Mouse (Mus musculus) CH12.LX (cell line): ENCODE data around the gene Acss1. TPM values are rescaled to one million over a fixed set of nuclear protein-coding genes. Genes with fewer than 3 reads are reported as not detected.
A peak's percentile ranks its signal among the peaks of the same experiment; 100 is the strongest.

ENCODE experiments used
- DNase-seq: peaks from one replicate; pipeline ENCODE4 v3.0.0-alpha.2; 2013; ENCODE audit errors: extremely low read depth
- H3K27ac ChIP-seq: 2 replicates; pipeline ENCODE4 v1.5.1; 2012; ENCODE audit warnings: low read depth, mild to moderate bottlenecking, control low read depth, moderate library complexity; ENCODE audit not compliant: insufficient read depth
- H3K27me3 ChIP-seq: replicated peaks from 2 replicates; pipeline ENCODE3; 2012; ENCODE audit warnings: inconsistent platforms
- H3K36me3 ChIP-seq, 2 experiments: replicated peaks in 1 of 2; 2 replicates each; pipeline versions ENCODE3 to v1.6.1; 2012; ENCODE audit warnings: inconsistent platforms in 1 of 2, low read length in 1 of 2, mild to moderate bottlenecking in 1 of 2, mixed read lengths in 1 of 2, moderate library complexity in 1 of 2; ENCODE audit not compliant: control insufficient read depth in 1 of 2, insufficient read depth in 1 of 2
- H3K4me1 ChIP-seq, 2 experiments: 2 replicates each; pipeline ENCODE4 v1.6.1; 2012; ENCODE audit warnings: inconsistent platforms in 1 of 2, moderate library complexity in 1 of 2; ENCODE audit not compliant: insufficient read depth in 2 of 2, control insufficient read depth in 1 of 2
- H3K4me2 ChIP-seq: 2 replicates; pipeline ENCODE4 v1.6.1; 2012; ENCODE audit warnings: low read depth, mild to moderate bottlenecking, control low read depth; ENCODE audit not compliant: poor library complexity, insufficient read depth, severe bottlenecking
- H3K4me3 ChIP-seq, 3 experiments: fragments of 150-350 bp in 1 of 3; sonication (generic) in 1 of 3; replicated peaks in 1 of 3; 2 replicates each; pipeline versions ENCODE3 to v1.5.1; 2011 to 2012; ENCODE audit warnings: low read depth in 2 of 3, low read length in 2 of 3, mild to moderate bottlenecking in 2 of 3, moderate library complexity in 2 of 3, control low read depth in 1 of 3, improper control_type of control experiment in 1 of 3, inconsistent platforms in 1 of 3, mixed read lengths in 1 of 3; ENCODE audit not compliant: poor library complexity in 1 of 3
- H3K79me2 ChIP-seq: replicated peaks from 2 replicates; pipeline ENCODE4 v1.6.1; 2012; ENCODE audit warnings: mild to moderate bottlenecking, moderate library complexity; ENCODE audit not compliant: control insufficient read depth, poor library complexity, insufficient read depth, severe bottlenecking; ENCODE audit errors: extremely low read depth
- H3K9ac ChIP-seq: 2 replicates; pipeline ENCODE4 v1.6.1; 2012; ENCODE audit warnings: low read depth, mild to moderate bottlenecking, control low read depth, moderate library complexity; ENCODE audit not compliant: insufficient read depth
- H3K9me3 ChIP-seq: replicated peaks from 2 replicates; pipeline ENCODE3; 2012; ENCODE audit warnings: low read length, inconsistent platforms, mixed read lengths
- BHLHE40 ChIP-seq: IDR thresholded peaks from 2 replicates; pipeline ENCODE4 v1.6.1; 2011; ENCODE audit warnings: mild to moderate bottlenecking, low read depth, low read length, improper control_type of control experiment
- CTCF ChIP-seq, 2 experiments: IDR thresholded peaks in 1 of 2; conservative IDR thresholded peaks in 1 of 2; 2 replicates each; pipeline ENCODE4 v1.5.1; 2011 to 2012; ENCODE audit warnings: low read depth in 2 of 2, low read length in 2 of 2, improper control_type of control experiment in 1 of 2, inconsistent platforms in 1 of 2, mild to moderate bottlenecking in 1 of 2, moderate library complexity in 1 of 2
- ELF1 ChIP-seq: IDR thresholded peaks from 2 replicates; pipeline ENCODE4 v1.6.1; 2014; ENCODE audit warnings: low read depth, mild to moderate bottlenecking, inconsistent platforms, low read length, improper control_type of control experiment
- EP300 ChIP-seq: IDR thresholded peaks from 2 replicates; pipeline ENCODE4 v1.6.1; 2011; ENCODE audit warnings: low read length, improper control_type of control experiment
- ETS1 ChIP-seq: conservative IDR thresholded peaks from 2 replicates; pipeline ENCODE4 v1.6.1; 2012; ENCODE audit warnings: low read depth, mild to moderate bottlenecking, inconsistent platforms, low read length, improper control_type of control experiment, moderate library complexity
- HCFC1 ChIP-seq: IDR thresholded peaks from 2 replicates; pipeline ENCODE4 v1.6.1; 2012; ENCODE audit warnings: low read depth, mild to moderate bottlenecking, inconsistent platforms, low read length, improper control_type of control experiment
- IRF4 ChIP-seq: IDR thresholded peaks from 2 replicates; pipeline ENCODE4 v1.6.1; 2014; ENCODE audit warnings: low read depth, mild to moderate bottlenecking, inconsistent platforms, low read length, improper control_type of control experiment
- JUND ChIP-seq: conservative IDR thresholded peaks from 2 replicates; pipeline ENCODE4 v1.6.1; 2011; ENCODE audit warnings: low read depth, low read length, improper control_type of control experiment
- KAT2A ChIP-seq: IDR thresholded peaks from 2 replicates; pipeline ENCODE4 v1.6.1; 2012; ENCODE audit warnings: low read length, improper control_type of control experiment, inconsistent platforms; ENCODE audit not compliant: insufficient replicate concordance
- MAFK ChIP-seq: IDR thresholded peaks from 2 replicates; pipeline ENCODE4 v1.6.1; 2011; ENCODE audit warnings: low read length, improper control_type of control experiment; ENCODE audit not compliant: insufficient replicate concordance
- MAX ChIP-seq: IDR thresholded peaks from 2 replicates; pipeline ENCODE4 v1.6.1; 2011; ENCODE audit warnings: low read length, improper control_type of control experiment
- MAZ ChIP-seq: IDR thresholded peaks from 2 replicates; pipeline ENCODE4 v1.6.1; 2012; ENCODE audit warnings: low read depth, mild to moderate bottlenecking, inconsistent platforms, low read length, improper control_type of control experiment, moderate library complexity
- MEF2A ChIP-seq: IDR thresholded peaks from 2 replicates; pipeline ENCODE4 v1.6.1; 2014; ENCODE audit warnings: low read depth, mild to moderate bottlenecking, inconsistent platforms, low read length, improper control_type of control experiment, borderline replicate concordance
- MYC ChIP-seq: IDR thresholded peaks from 2 replicates; pipeline ENCODE4 v1.6.1; 2011; ENCODE audit warnings: low read depth, mild to moderate bottlenecking, improper control_type of control experiment, low read length
- NELFE ChIP-seq: IDR thresholded peaks from 2 replicates; pipeline ENCODE4 v1.6.1; 2011; ENCODE audit warnings: low read depth, low read length, improper control_type of control experiment
- NRF1 ChIP-seq: IDR thresholded peaks from 2 replicates; pipeline ENCODE4 v1.6.1; 2014; ENCODE audit warnings: low read depth, mild to moderate bottlenecking, inconsistent platforms, low read length, improper control_type of control experiment, moderate library complexity
- RAD21 ChIP-seq: IDR thresholded peaks from 2 replicates; pipeline ENCODE4 v1.6.1; 2011; ENCODE audit warnings: low read depth, mild to moderate bottlenecking, low read length, improper control_type of control experiment, moderate library complexity
- SIN3A ChIP-seq: IDR thresholded peaks from 2 replicates; pipeline ENCODE4 v1.6.1; 2012; ENCODE audit warnings: low read length, improper control_type of control experiment, inconsistent platforms
- SMC3 ChIP-seq: IDR thresholded peaks from 2 replicates; pipeline ENCODE4 v1.6.1; 2011; ENCODE audit warnings: low read depth, low read length, improper control_type of control experiment
- TBP ChIP-seq: conservative IDR thresholded peaks from 2 replicates; pipeline ENCODE4 v1.6.1; 2011; ENCODE audit warnings: low read depth, low read length, improper control_type of control experiment
- TCF12 ChIP-seq: IDR thresholded peaks from 2 replicates; pipeline ENCODE4 v1.6.1; 2014; ENCODE audit warnings: low read depth, mild to moderate bottlenecking, inconsistent platforms, low read length, improper control_type of control experiment
- USF2 ChIP-seq: conservative IDR thresholded peaks from 2 replicates; pipeline ENCODE4 v1.6.1; 2011; ENCODE audit warnings: low read depth, low read length, improper control_type of control experiment
- ZC3H11A ChIP-seq: IDR thresholded peaks from 2 replicates; pipeline ENCODE4 v1.6.1; 2012; ENCODE audit warnings: low read depth, mild to moderate bottlenecking, inconsistent platforms, low read length, improper control_type of control experiment
- ZMIZ1 ChIP-seq: IDR thresholded peaks from 2 replicates; pipeline ENCODE4 v1.6.1; 2012; ENCODE audit warnings: low read depth, mild to moderate bottlenecking, inconsistent platforms, low read length, improper control_type of control experiment
- dilution Hi-C: fragments of 300-500 bp; cut with MboI; formaldehyde crosslinking; loops from 2 replicates; pipeline ENCODE4 v1.14.3; 2020; ENCODE audit warnings: low sequenced_read_pairs; ENCODE audit not compliant: extremely low pct_unique_long_range_greater_than_20kb, extremely low pct_ligation_motif_present
- in situ Hi-C: fragments of 300-500 bp; cut with MboI; formaldehyde crosslinking; loops from 3 replicates; pipeline ENCODE4 v1.14.3; 2019; ENCODE audit warnings: low sequenced_read_pairs, low pct_ligation_motif_present, low pct_unique_long_range_greater_than_20kb, mixed read lengths
- polyA plus RNA-seq: library from polyadenylated mRNA; unstranded; fragments of >175 nt; gene quantifications from 2 replicates; pipeline ENCODE4 v1.2.1, GENCODE M21; 2012; ENCODE audit warnings: low read depth; ENCODE audit not compliant: insufficient read length
- total RNA-seq, 2 experiments: library from RNA; depleted of rRNA; stranded (reverse); fragments of 300-350 nt in 1 of 2; fragments of >200 nt in 1 of 2; gene quantifications; 2 replicates each; pipeline ENCODE4 v1.2.3; 2012 to 2014

Gene Acss1
- total and polyA plus RNA-seq, 3 experiments = 0.39 to 1.7 (median 0.76) TPM

DNA sequence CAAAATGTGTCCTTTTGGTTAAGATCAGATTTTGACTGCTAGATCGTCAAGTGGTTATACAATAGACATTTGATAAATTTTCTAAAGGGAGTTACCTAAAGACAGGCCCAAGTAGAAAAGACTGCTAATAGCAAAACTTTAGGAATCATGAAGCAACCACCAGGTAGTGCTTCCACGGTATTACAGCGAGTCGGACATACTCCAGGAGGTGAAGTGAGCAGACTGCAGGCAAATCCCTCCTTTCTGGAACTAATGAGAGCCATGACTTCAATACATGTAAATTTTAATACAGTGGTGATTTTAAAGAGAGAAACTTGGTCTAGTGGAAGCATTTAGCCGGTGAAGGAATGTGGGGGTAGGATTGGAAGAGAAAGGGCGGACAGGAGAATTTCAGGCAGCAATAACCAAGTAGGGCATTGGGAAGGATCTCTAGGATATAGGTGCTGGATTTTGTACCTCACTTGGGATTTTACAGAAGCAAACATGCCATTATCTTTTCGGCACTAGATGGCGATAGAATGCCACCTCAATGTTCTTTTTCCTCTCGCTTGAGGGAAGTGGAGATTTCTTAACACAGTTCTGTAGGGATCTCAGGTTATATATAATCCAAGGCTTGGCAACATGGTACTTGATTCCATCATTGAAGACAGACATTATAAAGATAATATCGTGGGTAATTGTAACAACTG lies 59.3 kb downstream of the Acss1 start:
- H3K4me3 ChIP-seq = peak overlapping the region; percentile 56 to 94 (median 89)
- peaks cover 3 to 20% of the 10 kb centered on the region in 2 experiments; a peak in 3 of 4 replicates for H3K4me1 ChIP-seq
- peaks cover 3% of the 10 kb centered on the region for H3K79me2 ChIP-seq
- H3K4me2 ChIP-seq = peak overlapping the region; percentile 92
- peaks cover 0 to 16% of the 10 kb centered on the region in 2 experiments for H3K36me3 ChIP-seq
- in situ Hi-C loops (loop anchor here (5.0 to 10.0 kb wide), 2 partner anchors 63 to 136 kb away; partner anchors contain the start of gene Entpd6), dilution Hi-C loops (no loop called here)
- H3K9me3 ChIP-seq = no peaks in the 10 kb centered on the region
- peak; percentile 76 for DNase-seq
- H3K9ac ChIP-seq = peak overlapping the region; percentile 21; the same call in 1 of the 2 replicates
- H3K27ac ChIP-seq = no peak overlapping the region
- no peaks in the 10 kb centered on the region for H3K27me3 ChIP-seq
- TF ChIP-seq TBP = no peak
- no peak for TF ChIP-seq BHLHE40
- TF ChIP-seq NRF1 = 0 out of 2 replicates have a peak, but pooled peaks have one; percentile 22
- TF ChIP-seq ZC3H11A = peak; percentile 88
- TF ChIP-seq HCFC1 = 0 out of 2 replicates have a peak, but pooled peaks have one; percentile 12
- TF ChIP-seq ZMIZ1 = no peak
- TF ChIP-seq USF2 = no peak
- TF ChIP-seq MYC = peak; percentile 62; the same call in 1 of the 2 replicates
- peak; percentile 81 to 95 for TF ChIP-seq CTCF (conservative IDR thresholded peaks at IDR 0.05 in 1 of 2, IDR thresholded peaks at IDR 0.05 in 1 of 2; ENCODE audit: low read depth in 2 of 2, low read length in 2 of 2)
- TF ChIP-seq NELFE = peak; percentile 57; the same call in 1 of the 2 replicates
- TF ChIP-seq RAD21 = peak; percentile 98
- 0 out of 2 replicates have a peak, but pooled peaks have one; percentile 33 for TF ChIP-seq MAFK
- peak; percentile 66; the same call in 1 of the 2 replicates for TF ChIP-seq SIN3A
- TF ChIP-seq MEF2A = peak; percentile 55; the same call in 1 of the 2 replicates
- no peak for TF ChIP-seq ETS1
- no peak for TF ChIP-seq TCF12
- peak; percentile 59 for TF ChIP-seq JUND
- TF ChIP-seq EP300 = peak; percentile 36; the same call in 1 of the 2 replicates
- TF ChIP-seq ELF1 = 0 out of 2 replicates have a peak, but pooled peaks have one; percentile 19
- peak; percentile 41; the same call in 1 of the 2 replicates for TF ChIP-seq IRF4
- no peak for TF ChIP-seq KAT2A
- peak; percentile 42; the same call in 1 of the 2 replicates for TF ChIP-seq MAX
- TF ChIP-seq SMC3 = peak; percentile 96
- no peak for TF ChIP-seq MAZ
